Mouse (Mus musculus): ENCODE data around the gene Cdx4.

GRCm38 (mm10) chrX:103329386-103329785, 8.2 kb downstream of the Cdx4 start:
- TF ChIP-seq REST (IDR thresholded peaks at IDR 0.05; ENCODE audit: insufficient read depth, insufficient read length) (no peak), POLR2AphosphoS2 (IDR thresholded peaks at IDR 0.05; ENCODE audit: insufficient read length, low read depth) (no peak), POLR2A (IDR thresholded peaks at IDR 0.05; ENCODE audit: insufficient read length, low read depth) (no peak), MAX (IDR thresholded peaks at IDR 0.05; ENCODE audit: low read depth) (no peak), SRF (IDR thresholded peaks at IDR 0.05; ENCODE audit: control insufficient read depth, insufficient read length, low read depth) (no peak), TCF12 (IDR thresholded peaks at IDR 0.05; ENCODE audit: insufficient read depth, poor library complexity, severe bottlenecking) (no peak), MYOD1 (IDR thresholded peaks at IDR 0.05; ENCODE audit: control insufficient read depth in 1 of 3, insufficient read length in 2 of 3, low read depth in 2 of 3) (no peak), E2F4 (IDR thresholded peaks at IDR 0.05; ENCODE audit: insufficient read depth) (no peak), USF1 (IDR thresholded peaks at IDR 0.05; ENCODE audit: low read depth) (no peak), TCF3 (IDR thresholded peaks at IDR 0.05; ENCODE audit: insufficient read length, low read depth) (no peak)
